Mouse (Mus musculus) testis, adult 2 months (tissue): ENCODE measurements around the gene Cdh22.

Experiments used
- CTCF ChIP-seq: fragments of 200-500 bp; IDR thresholded peaks from 2 replicates; pipeline ENCODE4 v1.5.1; 2012; ENCODE audit warnings: low read depth, mild to moderate bottlenecking, inconsistent platforms, low read length, moderate library complexity; ENCODE audit not compliant: control insufficient read depth, insufficient read depth, insufficient replicate concordance
- POLR2A ChIP-seq: fragments of 200-500 bp; IDR thresholded peaks from 2 replicates; pipeline ENCODE4 v1.6.1; 2012; ENCODE audit warnings: low read depth, mild to moderate bottlenecking, inconsistent platforms, low read length, moderate library complexity; ENCODE audit not compliant: control insufficient read depth

DNA sequence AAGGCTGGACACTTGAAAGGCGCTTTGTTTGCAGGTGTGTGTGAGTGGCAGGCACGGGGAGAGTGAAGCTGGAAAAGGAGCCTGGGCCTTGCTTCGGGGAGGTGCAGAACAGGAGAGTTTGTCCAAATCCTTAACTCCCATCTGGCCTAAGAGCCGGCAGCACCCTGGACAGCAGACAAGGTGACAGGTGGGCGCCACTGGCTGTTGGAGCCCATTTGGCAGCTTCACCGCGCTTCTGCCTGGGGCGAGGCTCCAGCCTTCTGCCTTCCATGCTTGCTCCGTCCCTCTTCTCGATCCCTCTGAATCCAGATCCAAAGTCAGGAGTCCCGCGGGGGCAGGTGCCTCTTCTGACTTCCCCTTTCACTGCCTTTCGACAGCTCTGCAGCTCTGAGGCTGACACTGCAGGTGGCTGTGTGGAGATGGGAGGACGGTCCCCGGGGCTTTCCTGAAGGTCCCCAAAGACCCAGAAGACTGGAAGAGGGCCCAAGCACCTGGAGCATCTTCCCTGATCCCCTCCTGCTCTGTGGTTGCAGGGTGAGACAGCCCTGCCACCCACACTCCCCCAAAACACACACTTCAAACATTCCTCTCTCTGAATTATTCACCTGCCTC is 5.0 kb upstream of the Cdh22 start:
- no peak for TF ChIP-seq CTCF
- TF ChIP-seq POLR2A = no peak
